Mouse (Mus musculus): ENCODE measurements around the gene Tom1l2. TPM values are rescaled to one million over a fixed set of nuclear protein-coding genes. Genes with fewer than 3 reads are reported as not detected.

The Tom1l2 gene
- polyA plus RNA-seq, 1 experiment, result 1.0 TPM

GRCm38 (mm10) chr11:60370431-60370830, 17.7 kb upstream of the Tom1l2 start:
- H3K27me3 ChIP-seq (ENCODE audit: control insufficient read depth), result peaks cover 7% of the 10 kb centered on the region; the same call in 1 of the 2 replicates
- no peaks in the 10 kb centered on the region for H3K9me3 ChIP-seq (ENCODE audit: control insufficient read depth, low read length)

DNA sequence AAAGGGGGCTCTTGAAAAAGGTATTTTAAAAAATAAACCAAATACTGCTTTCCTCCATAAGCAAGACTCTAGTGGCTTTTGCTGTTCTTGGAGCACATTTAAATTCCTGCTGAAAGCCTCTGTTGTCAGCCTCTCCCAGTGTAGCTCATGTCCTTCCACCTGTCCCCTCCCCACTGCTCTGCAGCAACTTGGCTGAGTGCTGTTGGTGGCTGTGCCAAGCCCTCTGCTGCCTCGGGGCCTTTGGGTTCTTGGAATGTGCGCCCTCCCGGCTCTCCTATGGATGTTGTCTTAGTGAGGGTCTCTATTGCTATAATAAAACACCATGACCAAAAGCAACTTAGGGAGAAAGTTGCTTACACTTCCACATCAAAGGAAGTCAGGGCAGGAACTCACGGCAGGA, 16.7 kb upstream of the Tom1l2 start:
- TF ChIP-seq TAL1 (IDR thresholded peaks at IDR 0.05; ENCODE audit: low read length), result no peak
- TF ChIP-seq GATA1 (IDR thresholded peaks at IDR 0.05; ENCODE audit: low read length), result no peak
- Histone ChIP-seq H3K4me3 (replicated peaks) (no peak overlapping the region), H3K27me3 (ENCODE audit: control insufficient read depth) (peaks cover 7% of the 10 kb centered on the region; the same call in 1 of the 2 replicates), H3K4me1 (ENCODE audit: control insufficient read depth) (no peaks in the 10 kb centered on the region), H3K9me3 (ENCODE audit: control insufficient read depth, low read length) (no peaks in the 10 kb centered on the region), H3K36me3 (ENCODE audit: control insufficient read depth) (no peaks in the 10 kb centered on the region)

More at GRCm38 (mm10) chr11:60370431-60370830, 17.7 kb upstream of the Tom1l2 start:
- Histone ChIP-seq H3K36me3 (ENCODE audit: control insufficient read depth) (no peaks in the 10 kb centered on the region), H3K4me3 (replicated peaks) (no peak overlapping the region), H3K4me1 (ENCODE audit: control insufficient read depth) (no peaks in the 10 kb centered on the region)
- TF ChIP-seq GATA1 (IDR thresholded peaks at IDR 0.05; ENCODE audit: low read length), result no peak
- no peak for TF ChIP-seq TAL1 (IDR thresholded peaks at IDR 0.05; ENCODE audit: low read length)

GRCm38 (mm10) chr11:60368909-60369308, 16.2 kb upstream of the Tom1l2 start:
- peaks cover 7% of the 10 kb centered on the region; the same call in 1 of the 2 replicates for H3K27me3 ChIP-seq (ENCODE audit: control insufficient read depth)
- H3K36me3 ChIP-seq (ENCODE audit: control insufficient read depth), result no peaks in the 10 kb centered on the region
- TF ChIP-seq GATA1 (IDR thresholded peaks at IDR 0.05; ENCODE audit: low read length) (no peak), TAL1 (IDR thresholded peaks at IDR 0.05; ENCODE audit: low read length) (no peak)
- H3K9me3 ChIP-seq (ENCODE audit: control insufficient read depth, low read length), result no peaks in the 10 kb centered on the region
- H3K4me3 ChIP-seq (replicated peaks), result no peak overlapping the region
- no peaks in the 10 kb centered on the region for H3K4me1 ChIP-seq (ENCODE audit: control insufficient read depth)

- no peaks in the 10 kb centered on the region for H3K36me3 ChIP-seq (ENCODE audit: control insufficient read depth)
- H3K9me3 ChIP-seq (ENCODE audit: control insufficient read depth, low read length), result no peaks in the 10 kb centered on the region
- no peak for TF ChIP-seq GATA1 (IDR thresholded peaks at IDR 0.05; ENCODE audit: low read length)
- TF ChIP-seq TAL1 (IDR thresholded peaks at IDR 0.05; ENCODE audit: low read length), result no peak
- peaks cover 7% of the 10 kb centered on the region; the same call in 1 of the 2 replicates for H3K27me3 ChIP-seq (ENCODE audit: control insufficient read depth)
- H3K4me1 ChIP-seq (ENCODE audit: control insufficient read depth), result no peaks in the 10 kb centered on the region
- no peak overlapping the region for H3K4me3 ChIP-seq (replicated peaks)
Measured at GRCm38 (mm10) chr11:60367256-60367655, 14.6 kb upstream of the Tom1l2 start.

DNA sequence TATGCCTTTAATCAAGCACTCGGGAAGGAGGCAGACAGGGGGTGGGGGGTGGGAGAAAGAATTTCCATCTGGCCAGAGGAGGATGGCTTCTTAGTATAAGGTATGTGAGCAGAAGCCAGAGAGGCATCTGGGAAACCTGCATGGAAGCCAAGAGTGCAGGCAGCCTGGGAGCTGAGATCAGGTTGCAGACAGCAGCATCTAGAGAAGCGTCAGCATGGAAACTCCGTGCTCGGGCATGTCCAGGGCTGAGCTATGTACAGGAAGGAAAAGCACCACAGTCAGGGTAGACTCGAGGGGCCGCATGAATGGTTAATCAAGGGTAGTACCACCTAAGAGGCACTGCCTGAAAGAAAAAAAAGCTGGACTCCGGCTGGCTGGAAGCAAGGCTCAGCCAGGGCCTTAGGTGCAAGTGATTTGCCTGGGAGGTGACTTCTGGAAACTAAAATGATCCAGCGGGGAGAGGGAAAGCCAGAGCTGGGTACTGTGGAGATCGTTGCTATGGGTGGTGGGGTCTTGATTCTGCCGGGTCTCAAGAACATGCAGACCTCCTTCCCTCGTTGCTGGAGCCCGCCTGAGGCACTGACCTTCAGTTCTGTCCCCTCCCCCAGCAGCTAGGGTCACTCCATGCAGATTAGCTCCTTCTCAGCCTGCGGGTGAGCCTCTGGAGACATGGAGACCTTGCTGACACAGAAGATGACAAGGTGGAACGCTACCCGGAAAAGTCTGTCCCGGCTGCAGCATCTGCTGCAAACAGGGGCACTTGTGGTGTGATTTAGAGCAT, 13.7 kb upstream of the Tom1l2 start:
- Histone ChIP-seq H3K27me3 (ENCODE audit: control insufficient read depth) (peaks cover 7% of the 10 kb centered on the region; the same call in 1 of the 2 replicates), H3K9me3 (ENCODE audit: control insufficient read depth, low read length) (no peaks in the 10 kb centered on the region), H3K36me3 (ENCODE audit: control insufficient read depth) (no peaks in the 10 kb centered on the region), H3K4me3 (replicated peaks) (no peak overlapping the region), H3K4me1 (ENCODE audit: control insufficient read depth) (no peaks in the 10 kb centered on the region)
- TF ChIP-seq GATA1 (IDR thresholded peaks at IDR 0.05; ENCODE audit: low read length) (no peak), TAL1 (IDR thresholded peaks at IDR 0.05; ENCODE audit: low read length) (no peak)

GRCm38 (mm10) chr11:60360631-60361201, 8.0 kb upstream of the Tom1l2 start:
- Histone ChIP-seq H3K36me3 (ENCODE audit: control insufficient read depth) (no peaks in the 10 kb centered on the region), H3K4me3 (replicated peaks) (no peak overlapping the region), H3K9me3 (ENCODE audit: control insufficient read depth, low read length) (no peaks in the 10 kb centered on the region), H3K27me3 (ENCODE audit: control insufficient read depth) (no peaks in the 10 kb centered on the region; the same call in 1 of the 2 replicates), H3K4me1 (ENCODE audit: control insufficient read depth) (no peaks in the 10 kb centered on the region)
- TF ChIP-seq GATA1 (IDR thresholded peaks at IDR 0.05; ENCODE audit: low read length), result no peak
- no peak for TF ChIP-seq TAL1 (IDR thresholded peaks at IDR 0.05; ENCODE audit: low read length)

- Histone ChIP-seq H3K9me3 (ENCODE audit: control insufficient read depth, low read length) (no peaks in the 10 kb centered on the region), H3K36me3 (ENCODE audit: control insufficient read depth) (no peaks in the 10 kb centered on the region), H3K27me3 (ENCODE audit: control insufficient read depth) (no peaks in the 10 kb centered on the region; the same call in 1 of the 2 replicates), H3K4me1 (ENCODE audit: control insufficient read depth) (no peaks in the 10 kb centered on the region), H3K4me3 (replicated peaks) (no peak overlapping the region)
- no peak for TF ChIP-seq TAL1 (IDR thresholded peaks at IDR 0.05; ENCODE audit: low read length)
- no peak for TF ChIP-seq GATA1 (IDR thresholded peaks at IDR 0.05; ENCODE audit: low read length)
Measured at GRCm38 (mm10) chr11:60359936-60360335, 7.2 kb upstream of the Tom1l2 start.

GRCm38 (mm10) chr11:60359138-60359537, 6.4 kb upstream of the Tom1l2 start:
- TF ChIP-seq GATA1 (IDR thresholded peaks at IDR 0.05; ENCODE audit: low read length) (no peak), TAL1 (IDR thresholded peaks at IDR 0.05; ENCODE audit: low read length) (no peak)
- H3K9me3 ChIP-seq (ENCODE audit: control insufficient read depth, low read length), result no peaks in the 10 kb centered on the region
- no peaks in the 10 kb centered on the region for H3K36me3 ChIP-seq (ENCODE audit: control insufficient read depth)
- no peaks in the 10 kb centered on the region; the same call in 1 of the 2 replicates for H3K27me3 ChIP-seq (ENCODE audit: control insufficient read depth)
- H3K4me1 ChIP-seq (ENCODE audit: control insufficient read depth), result no peaks in the 10 kb centered on the region
- H3K4me3 ChIP-seq (replicated peaks), result no peak overlapping the region

- H3K4me3 ChIP-seq (replicated peaks), result no peak overlapping the region
- no peaks in the 10 kb centered on the region for H3K9me3 ChIP-seq (ENCODE audit: control insufficient read depth, low read length)
- H3K27me3 ChIP-seq (ENCODE audit: control insufficient read depth), result no peaks in the 10 kb centered on the region; the same call in 1 of the 2 replicates
- H3K36me3 ChIP-seq (ENCODE audit: control insufficient read depth), result no peaks in the 10 kb centered on the region
- TF ChIP-seq GATA1 (IDR thresholded peaks at IDR 0.05; ENCODE audit: low read length) (no peak), TAL1 (IDR thresholded peaks at IDR 0.05; ENCODE audit: low read length) (no peak)
- peaks cover 5% of the 10 kb centered on the region for H3K4me1 ChIP-seq (ENCODE audit: control insufficient read depth)
Measured at GRCm38 (mm10) chr11:60358548-60358947, 5.8 kb upstream of the Tom1l2 start.
